Mouse (Mus musculus) neural tube, embryonic 10.5 days (tissue): ENCODE measurements around the gene Tmco4.
A peak's percentile ranks its signal among the peaks of the same experiment; 100 is the strongest.

Source experiments
- DNase-seq: peaks from one replicate; pipeline ENCODE4 v3.0.0-alpha.2; 2017; ENCODE audit warnings: low spot score; ENCODE audit errors: extremely low spot score

The Tmco4 gene

GRCm38 (mm10) chr4:139055744-139056143 lies 83.1 kb downstream of the Tmco4 start:
- no peak for DNase-seq

GRCm38 (mm10) chr4:139057291-139057690 lies 84.6 kb downstream of the Tmco4 start:
- DNase-seq: no peak

- no peak for DNase-seq
These were observed 85.3 kb downstream of the Tmco4 start for GRCm38 (mm10) chr4:139058029-139058428.

GRCm38 (mm10) chr4:139059569-139059968 lies 86.9 kb downstream of the Tmco4 start:
- DNase-seq: peak; percentile 64

- no peak for DNase-seq
These were observed 92.1 kb downstream of the Tmco4 start for GRCm38 (mm10) chr4:139064831-139065230.

GRCm38 (mm10) chr4:139068287-139068686 lies 95.6 kb downstream of the Tmco4 start:
- no peak for DNase-seq

- DNase-seq: no peak
These were observed 101.4 kb downstream of the Tmco4 start for GRCm38 (mm10) chr4:139074060-139074459.

GRCm38 (mm10) chr4:139075041-139075711 lies 102.5 kb downstream of the Tmco4 start, which contains the start of gene Htr6:
TSS of gene Htr6 (minus strand) at chr4:139075570.
- DNase-seq: peak; percentile 32

GRCm38 (mm10) chr4:139075915-139076314 lies 103.2 kb downstream of the Tmco4 start:
- DNase-seq: no peak

GRCm38 (mm10) chr4:139078313-139078712 lies 105.6 kb downstream of the Tmco4 start:
- DNase-seq: no peak

GRCm38 (mm10) chr4:139078726-139079125 lies 106.0 kb downstream of the Tmco4 start:
- no peak for DNase-seq

- DNase-seq: no peak
These were observed 106.8 kb downstream of the Tmco4 start for GRCm38 (mm10) chr4:139079439-139079838.

GRCm38 (mm10) chr4:139080259-139080658 lies 107.6 kb downstream of the Tmco4 start:
- no peak for DNase-seq

- DNase-seq: no peak
These were observed 108.7 kb downstream of the Tmco4 start for GRCm38 (mm10) chr4:139081270-139081931.

- DNase-seq: peak; percentile 43
These were observed 110.3 kb downstream of the Tmco4 start for GRCm38 (mm10) chr4:139082790-139083564.

- no peak for DNase-seq
These were observed 112.6 kb downstream of the Tmco4 start for GRCm38 (mm10) chr4:139085337-139085736.

GRCm38 (mm10) chr4:139086037-139086436 lies 113.3 kb downstream of the Tmco4 start:
- peak; percentile 88 for DNase-seq

GRCm38 (mm10) chr4:139086984-139087383 lies 114.3 kb downstream of the Tmco4 start:
- DNase-seq: no peak

- DNase-seq: no peak
These were observed 116.4 kb downstream of the Tmco4 start for GRCm38 (mm10) chr4:139088982-139089671.

GRCm38 (mm10) chr4:139090303-139090940 lies 117.7 kb downstream of the Tmco4 start:
- no peak for DNase-seq

- peak; percentile 43 for DNase-seq
These were observed 118.4 kb downstream of the Tmco4 start for GRCm38 (mm10) chr4:139091066-139091465.
